Comparison of ENCODE assay signal across 16 mouse cellular contexts in genomic region chr8:93012226-93012625, GRCm38 (mm10). TPM values are rescaled to one million over a fixed set of nuclear protein-coding genes. Genes with fewer than 3 reads are reported as not detected.
DNase-seq lines count a peak whose midpoint lies in the region; ATAC-seq and TF ChIP-seq lines count a peak whose summit lies in the region.
"Had no signal": no experiment of that assay in that cellular context is flagged by ENCODE, and none has a peak within 500 bp of the region (broad histone marks: within the 10 kb centered on the region; RNA-seq: fewer than 3 reads in every experiment).

No protein-coding gene starts in this region.

- 75% methylated on average over 6 of the region's 6 CpGs for WGBS in forebrain, postnatal 0 days
- 74% methylated on average over 6 of the region's 6 CpGs for whole genome bisulfite sequencing in forebrain, embryonic 13.5 days

- H3K36me3 ChIP-seq in forebrain, postnatal 0 days (ENCODE audit: insufficient read depth): no peaks in the 10 kb centered on the region
- no peaks in the 10 kb centered on the region for H3K36me3 ChIP-seq in forebrain, embryonic 13.5 days (ENCODE audit: poor library complexity, severe bottlenecking)
- H3K36me3 ChIP-seq: embryonic facial prominence, embryonic 15.5 days; neural tube, embryonic 13.5 days had no signal

- no peak overlapping the region for H3K9ac ChIP-seq in forebrain, postnatal 0 days
- H3K9ac ChIP-seq in forebrain, embryonic 13.5 days: no peak overlapping the region
- H3K9ac ChIP-seq: embryonic facial prominence, embryonic 15.5 days; neural tube, embryonic 13.5 days had no signal

- H3K4me2 ChIP-seq in forebrain, postnatal 0 days (ENCODE audit: low read depth): no peak overlapping the region
- no peak overlapping the region for H3K4me2 ChIP-seq in forebrain, embryonic 13.5 days
- H3K4me2 ChIP-seq: embryonic facial prominence, embryonic 15.5 days; neural tube, embryonic 13.5 days had no signal

- no peaks in the 10 kb centered on the region for H3K4me1 ChIP-seq in forebrain, postnatal 0 days (ENCODE audit: insufficient read depth)
- H3K4me1 ChIP-seq in forebrain, embryonic 13.5 days: no peaks in the 10 kb centered on the region
- H3K4me1 ChIP-seq: embryonic facial prominence, embryonic 15.5 days; neural tube, embryonic 13.5 days had no signal

- ATAC-seq in forebrain, postnatal 0 days: no peak
- ATAC-seq in forebrain, embryonic 13.5 days: no peak
- ATAC-seq in activated CD4-positive, CD25-positive, alpha-beta regulatory T cell, adult 4 months: no peak

- H3K4me3 ChIP-seq in forebrain, postnatal 0 days (ENCODE audit: low read depth, low read length): no peak overlapping the region
- H3K4me3 ChIP-seq in forebrain, embryonic 13.5 days: no peak overlapping the region
- no peak overlapping the region for H3K4me3 ChIP-seq in layer of hippocampus, adult 2 months
- H3K4me3 ChIP-seq: embryonic facial prominence, embryonic 15.5 days; neural tube, embryonic 13.5 days had no signal

- H3K27ac ChIP-seq in forebrain, postnatal 0 days (ENCODE audit: low read depth, low read length): no peak overlapping the region
- no peak overlapping the region for H3K27ac ChIP-seq in forebrain, embryonic 13.5 days
- no peak overlapping the region for H3K27ac ChIP-seq in layer of hippocampus, adult 2 months
- H3K27ac ChIP-seq: embryonic facial prominence, embryonic 15.5 days; neural tube, embryonic 13.5 days had no signal

- peak; percentile 48 for TF ChIP-seq CTCF in forebrain, postnatal 0 days (IDR thresholded peaks at IDR 0.05; ENCODE audit: low read depth)
- peak; percentile 28; the same call in 1 of the 2 replicates for TF ChIP-seq CTCF in layer of hippocampus, adult 2 months (conservative IDR thresholded peaks at IDR 0.05)

- no peaks in the 10 kb centered on the region for H3K27me3 ChIP-seq in forebrain, postnatal 0 days (ENCODE audit: insufficient read depth, low read length)
- H3K27me3 ChIP-seq in forebrain, embryonic 13.5 days: no peaks in the 10 kb centered on the region
- H3K27me3 ChIP-seq: embryonic facial prominence, embryonic 15.5 days; neural tube, embryonic 13.5 days had no signal

- DNase-seq in forebrain, postnatal 0 days: no peak
- DNase-seq in layer of hippocampus, adult 2 months (ENCODE audit: low spot score in 2 of 2): no peak
- DNase-seq in layer of hippocampus, postnatal 36 days: no peak
- peak; percentile 16 for DNase-seq in 416B (ENCODE audit: low read depth)
- DNase-seq in embryo, embryonic 11 days: peak; percentile 31
- no peak for DNase-seq in thymus, postnatal 10 days (ENCODE audit: low spot score in 2 of 2)

- no peaks in the 10 kb centered on the region for H3K9me3 ChIP-seq in forebrain, postnatal 0 days (ENCODE audit: low read length)
- no peaks in the 10 kb centered on the region for H3K9me3 ChIP-seq in forebrain, embryonic 13.5 days (replicated peaks)
- H3K9me3 ChIP-seq: embryonic facial prominence, embryonic 15.5 days; neural tube, embryonic 13.5 days had no signal

RNA-seq across cellular contexts. Expression of gene Ces1a, which starts 35.8 kb away (rescaled TPM):
- not detected in 2 replicates for total RNA-seq in forebrain, postnatal 0 days (2014; rRNA removed)
- polyA plus RNA-seq in forebrain, postnatal 0 days (2015; fragmentation: Nextera tagmentation; extraction: Ambion mirVana): not detected in 2 replicates
- polyA plus RNA-seq in forebrain, embryonic 13.5 days (2015; fragmentation: Nextera tagmentation; extraction: Ambion mirVana): not detected in 2 replicates
- total RNA-seq in layer of hippocampus, adult 2 months (2021): not detected
- total RNA-seq in layer of hippocampus, postnatal 36 days (2021): not detected
- polyA plus RNA-seq in activated CD4-positive, CD25-positive, alpha-beta regulatory T cell, adult 4 months (2017; shearing (Covaris generic)): not detected
- total RNA-seq: heart, postnatal 25 days; layer of hippocampus, postnatal 10 days had no signal
- polyA plus RNA-seq: gonadal fat pad, adult 2 months; kidney, embryonic 14.5 days; limb, embryonic 11.5 days; neural tube, embryonic 13.5 days had no signal

RNA-seq across cellular contexts. Expression of gene Slc6a2, which starts 52.3 kb away (rescaled TPM):
- 0.08 TPM in 1 of 2 replicates, not detected in the other for total RNA-seq in forebrain, postnatal 0 days (2014; rRNA removed)
- not detected in 2 replicates for polyA plus RNA-seq in forebrain, postnatal 0 days (2015; fragmentation: Nextera tagmentation; extraction: Ambion mirVana)
- polyA plus RNA-seq in forebrain, embryonic 13.5 days (2015; fragmentation: Nextera tagmentation; extraction: Ambion mirVana): not detected in 2 replicates
- under 1 TPM; 0.10 to 0.18 TPM for total RNA-seq in layer of hippocampus, adult 2 months (2021)
- total RNA-seq in layer of hippocampus, postnatal 36 days (2021): under 1 TPM in 1 of 2 experiments, not detected in 1; 0.18 TPM
- polyA plus RNA-seq in activated CD4-positive, CD25-positive, alpha-beta regulatory T cell, adult 4 months (2017; shearing (Covaris generic)): not detected
- polyA plus RNA-seq: C2C12 had no signal

Comparison
In these comparisons a context has a peak if more than half of its experiments do, and no peak if none do; other contexts are left out.
1. DNase-seq: peak in 416B (single experiment) and embryo, embryonic 11 days (single experiment); none in forebrain, postnatal 0 days (single experiment), layer of hippocampus, adult 2 months (0 of 2), layer of hippocampus, postnatal 36 days (0 of 2) and thymus, postnatal 10 days (0 of 2).